Mouse (Mus musculus) gastrocnemius, postnatal 14 days (tissue): ENCODE measurements at regions not wholly inside any gene's neighbourhood (a gene's known extent, or its start where the extent isn't known, plus 50 kb on each side); places are given as distances from the start of the nearest gene placed in this dataset.

ENCODE experiments used
- DNase-seq: peaks from one replicate; pipeline ENCODE4 v3.0.0; 2021; ENCODE audit warnings: mixed read lengths
- intact Hi-C: fragments of 180-260 bp; cut with DNase I; formaldehyde crosslinking; loops from one replicate; pipeline ENCODE4 v1.15.1; 2025; ENCODE audit warnings: low total_unique reads

GRCm38 (mm10) chr2:12697209-12697608 is 226.6 kb upstream of the Pter start:
- intact Hi-C loops: no loop called here
- DNase-seq: no peak

- intact Hi-C loops: no loop called here
- DNase-seq: no peak
Measured at GRCm38 (mm10) chr2:12699331-12699730, 224.5 kb upstream of the Pter start.

DNA sequence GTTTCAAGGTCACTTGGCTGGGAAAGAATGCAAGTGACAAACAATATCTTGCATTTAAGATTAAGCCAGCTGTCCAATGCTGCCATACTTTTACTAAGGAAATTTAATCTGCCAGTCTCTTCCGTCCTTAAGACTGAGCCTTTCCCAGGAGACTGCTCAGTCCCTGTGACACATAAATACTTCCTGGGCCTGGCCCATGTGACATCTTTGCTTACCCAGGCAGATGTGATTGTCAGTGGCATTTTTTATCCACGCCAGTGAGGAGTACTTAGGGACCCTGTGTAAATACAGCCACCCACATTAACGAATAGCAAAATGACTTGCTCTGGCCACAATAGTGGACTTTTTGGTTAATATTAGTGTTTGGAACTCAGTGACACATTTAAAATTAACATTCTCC is 216.3 kb upstream of the Pter start:
- DNase-seq: no peak
- intact Hi-C loops: loop anchor here (5.0 kb wide), 1 partner anchor 535 kb away; no protein-coding TSS in a partner anchor

DNA sequence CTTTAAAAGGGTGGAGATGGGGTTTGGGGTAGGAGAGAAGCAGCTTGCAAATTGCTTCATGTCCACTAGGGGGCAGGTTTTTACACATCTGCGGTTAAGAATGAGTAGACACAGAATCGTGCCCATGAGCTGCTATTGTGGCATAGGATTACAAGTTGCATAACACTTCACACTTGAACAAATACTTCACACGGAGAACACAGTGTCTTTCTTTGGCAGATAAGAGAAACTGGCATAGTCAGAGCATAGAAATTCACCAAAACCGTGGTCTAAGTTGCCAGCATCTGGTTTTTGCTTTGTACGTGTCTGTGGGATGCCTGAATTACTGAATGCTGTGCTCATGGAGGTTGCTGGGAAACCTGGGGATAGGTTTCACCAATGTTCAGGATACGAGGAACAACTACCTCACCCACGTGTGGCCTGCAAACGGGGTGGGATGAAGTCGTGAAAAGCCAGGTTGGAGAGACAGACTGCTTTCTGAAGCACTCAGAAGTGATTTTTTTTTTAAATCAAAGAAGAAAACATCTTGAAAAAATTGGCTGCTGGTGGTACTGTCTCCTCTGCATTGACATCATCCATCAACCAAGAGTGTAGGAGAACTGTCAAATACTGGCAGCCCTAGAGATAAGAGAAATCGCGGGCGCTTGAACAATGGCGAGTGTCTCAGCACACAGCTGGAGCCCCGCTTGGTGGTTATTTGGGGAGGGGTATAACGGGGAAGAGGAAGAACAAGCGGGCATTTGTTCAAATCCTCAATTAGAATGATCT is 214.5 kb upstream of the Pter start:
- intact Hi-C loops: loop anchor here (5.0 kb wide), 1 partner anchor 533 kb away; no protein-coding TSS in a partner anchor
- peak; percentile 21 for DNase-seq

- DNase-seq: no peak
- intact Hi-C loops: loop anchor here (5.0 kb wide), 1 partner anchor 532 kb away; no protein-coding TSS in a partner anchor
Measured at GRCm38 (mm10) chr2:12709924-12710240, 214.0 kb upstream of the Pter start.

DNA sequence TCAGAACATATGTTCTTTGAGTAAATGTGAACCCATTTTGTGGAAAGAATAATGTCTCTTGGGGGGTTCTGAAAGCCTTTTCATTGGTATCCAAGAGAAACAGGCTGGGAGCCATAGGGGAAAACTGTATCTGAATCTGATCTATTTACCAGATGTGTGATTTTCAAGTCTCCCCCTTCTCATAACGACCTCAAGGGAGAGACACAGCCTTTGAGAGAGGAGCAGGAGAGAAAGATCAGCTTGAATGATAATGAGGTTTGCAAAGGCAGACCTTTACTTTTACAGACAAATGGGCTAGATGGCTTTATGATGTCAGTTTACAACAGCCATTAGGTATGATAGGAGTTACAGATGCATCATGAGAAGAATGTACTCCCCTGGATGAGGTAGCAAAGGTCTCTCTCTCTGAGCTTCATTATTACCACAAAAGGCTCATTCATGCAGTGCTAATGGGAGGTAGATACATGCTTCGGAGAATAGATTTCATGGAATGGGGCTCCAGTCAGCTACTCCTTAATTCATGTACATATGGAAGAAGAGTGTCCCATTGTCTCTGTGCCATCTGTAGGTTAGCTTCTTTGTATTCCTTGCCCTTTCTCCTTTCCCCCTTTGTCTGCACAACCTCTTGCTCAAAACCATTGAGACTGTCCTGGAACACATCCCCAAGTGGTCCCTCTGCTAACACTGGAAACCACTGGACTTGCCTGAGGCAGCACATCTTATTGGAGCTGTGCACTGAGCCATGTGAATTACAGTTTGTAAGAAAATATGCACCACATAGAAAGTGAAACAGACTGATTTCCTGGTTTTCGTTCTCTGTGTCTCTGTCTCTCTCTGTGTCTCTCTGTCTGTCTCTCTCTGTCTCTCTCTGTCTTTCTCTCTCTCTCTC is 207.5 kb upstream of the Pter start:
- intact Hi-C loops: no loop called here
- no peak for DNase-seq

GRCm38 (mm10) chr2:12729251-12729650 is 194.6 kb upstream of the Pter start:
- intact Hi-C loops: no loop called here
- DNase-seq: no peak

DNA sequence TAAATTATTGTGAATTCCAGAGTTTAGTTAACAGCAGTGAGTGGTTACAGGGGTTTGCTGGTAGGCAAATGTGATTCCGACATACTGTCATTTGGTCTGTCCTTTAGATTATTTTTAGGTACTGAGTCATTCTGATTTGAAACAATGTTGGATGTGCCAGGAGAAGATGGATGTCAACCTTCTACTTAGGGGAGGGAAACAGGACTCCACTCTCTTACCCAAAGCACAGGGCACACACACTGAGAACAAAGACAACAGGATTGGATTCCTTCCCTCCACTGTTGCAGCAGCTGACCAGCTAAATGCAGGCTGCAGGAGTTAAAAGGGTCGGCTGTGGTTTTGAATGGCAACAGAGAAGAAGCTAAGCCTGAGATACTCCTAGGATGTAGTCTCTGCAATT is 186.7 kb upstream of the Pter start:
- DNase-seq: no peak
- intact Hi-C loops: no loop called here

DNA sequence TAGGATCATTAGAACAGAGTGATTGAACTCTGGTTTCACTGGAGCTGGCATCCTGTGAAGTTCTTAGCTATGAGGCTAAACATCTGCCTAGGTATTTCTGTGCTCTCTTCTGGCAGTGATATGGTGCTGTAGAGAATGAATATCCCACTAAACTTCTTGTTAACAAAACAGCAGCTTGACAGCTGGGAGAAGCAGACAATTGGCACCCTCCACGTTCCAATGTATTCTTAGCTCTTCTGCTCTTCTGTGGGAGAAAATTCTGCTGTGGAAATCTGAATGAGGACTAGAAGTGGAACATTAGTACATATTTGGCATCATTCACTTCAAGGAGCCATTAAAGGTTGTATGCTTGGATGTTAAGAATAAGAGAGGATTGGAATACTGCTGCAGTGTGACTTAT is 177.0 kb upstream of the Pter start:
- no peak for DNase-seq
- intact Hi-C loops: no loop called here

- no peak for DNase-seq
- intact Hi-C loops: no loop called here
Measured at GRCm38 (mm10) chr2:12758816-12759215, 165.0 kb upstream of the Pter start.

DNA sequence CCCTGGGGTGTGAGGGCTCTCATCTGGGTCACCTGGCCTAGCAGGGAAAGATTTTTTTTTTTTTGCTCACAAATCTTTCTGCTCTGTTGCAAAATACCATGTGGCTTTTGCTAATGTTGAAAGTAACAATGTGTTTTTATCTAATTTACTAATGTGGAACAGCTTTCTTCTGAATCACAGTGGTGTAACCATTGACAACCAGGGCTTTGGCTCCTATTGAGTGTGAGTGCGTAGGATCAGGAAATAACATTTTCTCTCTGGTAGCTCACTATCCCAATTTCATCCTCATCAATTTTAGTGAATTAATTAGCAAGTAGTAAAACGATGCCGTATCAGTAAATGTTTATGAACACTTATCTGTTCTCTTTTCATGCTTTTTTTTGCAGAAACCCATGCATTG is 163.9 kb upstream of the Pter start:
- DNase-seq: no peak
- intact Hi-C loops: no loop called here

DNA sequence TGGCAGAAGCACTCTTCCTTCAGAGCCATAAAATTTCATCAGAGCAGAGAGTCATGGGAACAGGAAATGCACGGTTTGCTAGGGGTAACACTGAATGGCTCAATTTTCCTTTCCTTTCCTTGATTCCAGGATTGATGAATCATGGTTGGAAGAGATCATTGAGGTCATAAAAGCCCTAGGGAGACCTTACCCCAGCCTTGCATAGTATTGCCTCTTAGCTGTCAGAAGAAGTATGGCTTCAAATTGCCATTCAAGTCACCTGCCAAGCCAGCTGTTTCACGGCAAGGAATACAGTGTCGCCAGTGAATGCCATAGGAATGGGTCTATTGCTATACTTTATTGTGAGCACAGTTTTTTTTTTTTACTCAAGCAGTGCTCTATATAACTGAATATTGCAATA is 162.4 kb upstream of the Pter start:
- DNase-seq: no peak
- intact Hi-C loops: no loop called here

GRCm38 (mm10) chr2:12764510-12764909 is 159.3 kb upstream of the Pter start:
- no peak for DNase-seq
- intact Hi-C loops: no loop called here

- intact Hi-C loops: no loop called here
- no peak for DNase-seq
Measured at GRCm38 (mm10) chr2:12765336-12765735, 158.5 kb upstream of the Pter start.

DNA sequence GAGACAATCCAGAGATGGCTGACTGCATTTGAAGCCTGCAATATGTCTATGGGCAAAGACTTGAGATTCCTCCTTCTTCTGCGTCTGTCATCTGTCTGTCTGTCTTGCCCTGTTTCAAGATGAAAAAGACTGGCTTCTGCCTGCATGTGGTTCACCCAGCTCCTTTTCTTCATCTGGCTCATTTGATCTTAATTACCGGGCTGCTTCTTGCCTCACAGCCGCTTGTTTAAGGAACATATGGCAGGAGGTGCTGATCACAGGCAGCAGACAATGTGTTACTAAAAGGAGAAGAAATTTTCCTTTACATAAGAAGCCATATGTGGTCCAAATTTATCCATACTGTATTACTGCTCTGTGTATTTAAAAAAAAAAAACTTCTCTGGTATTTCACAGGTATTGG is 147.0 kb upstream of the Pter start:
- DNase-seq: no peak
- intact Hi-C loops: no loop called here

GRCm38 (mm10) chr2:12777696-12778095 is 146.1 kb upstream of the Pter start:
- DNase-seq: no peak
- intact Hi-C loops: no loop called here

DNA sequence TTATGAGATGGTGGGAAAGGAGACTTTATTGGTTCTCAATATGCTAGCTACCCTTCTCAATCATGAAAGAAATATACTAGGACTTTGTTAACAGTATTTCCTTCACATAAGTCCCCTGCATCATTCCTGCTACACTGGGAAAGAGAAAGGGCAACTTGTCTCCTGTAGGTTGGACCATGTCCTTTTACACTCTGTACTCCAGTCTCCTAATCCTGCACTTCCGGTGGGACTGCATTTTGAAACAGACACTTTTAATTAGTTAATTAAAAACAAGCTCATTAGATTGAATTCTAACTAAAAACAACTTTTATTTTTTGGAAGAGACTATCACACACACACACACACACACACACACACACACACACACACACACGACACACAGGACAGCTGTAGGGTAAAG is 131.2 kb upstream of the Pter start:
- no peak for DNase-seq
- intact Hi-C loops: no loop called here

DNA sequence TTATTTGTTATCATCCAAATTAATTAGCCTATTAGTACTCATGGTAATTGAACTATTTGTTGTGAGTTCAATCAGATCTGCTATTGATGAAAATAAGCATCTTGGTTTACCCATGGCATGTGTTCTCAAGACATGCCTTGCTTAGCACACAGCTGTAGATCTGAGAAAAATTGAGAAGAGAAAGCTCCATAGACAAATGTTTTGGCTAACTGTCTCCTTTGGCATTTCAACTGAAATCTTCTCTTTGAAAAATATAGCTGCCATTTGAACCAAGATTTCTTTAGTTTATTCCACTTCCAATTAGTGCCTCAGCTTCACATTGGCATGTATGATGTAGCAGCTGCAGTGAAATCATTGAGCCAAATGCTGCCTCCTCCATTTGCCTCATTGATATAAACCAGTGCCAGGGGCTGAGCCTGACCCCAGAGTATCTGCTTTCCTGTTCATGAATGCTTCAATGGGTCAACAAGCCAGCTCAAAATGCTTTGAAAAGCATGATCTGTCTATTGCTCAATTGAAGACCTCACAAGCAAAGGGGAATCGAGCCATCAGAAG is 126.1 kb upstream of the Pter start:
- intact Hi-C loops: no loop called here
- no peak for DNase-seq

DNA sequence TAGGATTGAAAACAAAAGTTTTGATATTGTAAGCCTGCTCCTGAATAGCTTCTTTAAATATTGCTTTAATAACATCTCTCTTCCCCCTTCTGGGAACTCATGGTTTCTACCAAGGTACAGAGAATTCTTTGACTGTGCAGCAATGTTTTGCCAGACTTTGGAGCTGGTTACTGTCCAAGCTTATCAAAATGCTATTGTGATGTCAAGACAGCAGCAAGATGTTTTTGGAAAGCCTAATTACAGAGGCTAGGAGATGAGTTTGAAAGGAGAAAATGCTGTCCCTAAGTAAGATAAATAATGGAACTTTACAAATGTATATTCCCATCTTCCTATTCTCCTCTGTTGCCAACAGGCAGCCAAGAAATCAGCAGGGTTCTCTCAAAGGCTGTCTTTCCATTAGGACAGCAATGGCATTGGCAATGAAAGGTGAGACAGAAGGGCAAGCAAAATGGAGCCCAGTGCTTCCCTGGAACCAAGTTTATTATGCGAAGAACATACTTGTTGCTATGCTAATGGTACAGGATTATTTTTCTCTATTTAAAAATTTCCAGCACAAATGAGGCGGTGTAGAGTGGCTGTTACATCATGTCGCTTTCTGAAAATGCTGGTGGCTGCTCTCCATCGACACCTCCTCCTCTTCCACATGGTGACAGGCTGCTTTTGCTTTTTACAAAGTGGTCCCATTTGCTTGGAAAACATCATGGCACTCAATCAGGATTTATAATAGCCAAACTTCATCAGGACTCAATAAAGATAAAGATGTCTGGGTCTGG is 124.5 kb upstream of the Pter start:
- DNase-seq: no peak
- intact Hi-C loops: no loop called here

DNA sequence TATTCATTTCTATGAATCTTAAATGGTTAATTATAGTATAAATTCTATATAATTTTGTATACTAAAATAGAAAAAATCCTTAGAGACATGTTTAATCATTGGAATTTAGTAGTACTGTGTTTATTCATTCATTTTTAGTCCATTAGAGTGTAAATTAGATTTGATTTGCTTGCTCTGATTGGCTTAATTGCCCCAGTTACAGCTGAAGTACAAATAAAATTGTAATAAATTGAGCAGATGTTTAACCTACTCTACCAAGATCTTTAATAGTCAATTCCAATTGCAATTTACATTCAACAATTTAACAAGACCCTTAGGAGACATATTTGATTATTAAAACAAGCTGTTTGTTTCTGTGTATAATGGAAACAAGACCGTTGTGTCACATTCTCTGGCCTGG is 121.2 kb upstream of the Pter start:
- no peak for DNase-seq
- intact Hi-C loops: no loop called here
